Mouse (Mus musculus) forebrain, embryonic 14.5 days (tissue): ENCODE measurements around the gene Rhbdf1. TPM values are rescaled to one million over a fixed set of nuclear protein-coding genes. Genes with fewer than 3 reads are reported as not detected.

Source experiments
- ATAC-seq: fragments of 200-750 bp; cut with Nextera tagmentation; 2 replicates; pipeline ENCODE4 v1.8.0; 2017; ENCODE audit warnings: mild to moderate bottlenecking, moderate library complexity
- DNase-seq: peaks from one replicate; pipeline ENCODE4 v3.0.0-alpha.2; 2015; ENCODE audit warnings: low spot score
- H3K27ac ChIP-seq: fragments of 300-500 bp; sonication (generic); 2 replicates; pipeline ENCODE4 v1.5.1; 2014; ENCODE audit warnings: low read depth, mild to moderate bottlenecking, control low read depth, low read length, moderate library complexity
- H3K27me3 ChIP-seq: fragments of 300-500 bp; sonication (generic); replicated peaks from 2 replicates; pipeline ENCODE4 v1.6.1; 2014; ENCODE audit warnings: low read length, control low read depth, mixed read lengths; ENCODE audit not compliant: control insufficient read depth, insufficient read depth
- H3K36me3 ChIP-seq: fragments of 300-500 bp; sonication (generic); 2 replicates; pipeline ENCODE4 v1.6.1; 2014; ENCODE audit warnings: low read length, control low read depth; ENCODE audit not compliant: control insufficient read depth, insufficient read depth
- H3K4me1 ChIP-seq: fragments of 300-500 bp; sonication (generic); 2 replicates; pipeline ENCODE4 v1.6.1; 2014; ENCODE audit warnings: antibody characterized with exemption, low read length, control low read depth; ENCODE audit not compliant: control insufficient read depth, insufficient read depth
- H3K4me2 ChIP-seq: fragments of 300-500 bp; sonication (generic); 2 replicates; pipeline ENCODE4 v1.6.1; 2014; ENCODE audit warnings: mild to moderate bottlenecking, control low read depth, low read length
- H3K4me3 ChIP-seq: fragments of 300-500 bp; sonication (generic); 2 replicates; pipeline ENCODE4 v1.5.1; 2014; ENCODE audit warnings: low read depth, low read length, control low read depth
- H3K9ac ChIP-seq: fragments of 300-500 bp; sonication (generic); 2 replicates; pipeline ENCODE4 v1.6.1; 2014; ENCODE audit warnings: mild to moderate bottlenecking, low read length, control low read depth, moderate library complexity
- H3K9me3 ChIP-seq: fragments of 300-500 bp; sonication (generic); replicated peaks from 2 replicates; pipeline ENCODE4 v1.6.1; 2016; ENCODE audit warnings: low read length, control low read depth, mixed read lengths; ENCODE audit not compliant: control insufficient read depth
- WGBS: fragments of 180-500 bp; shearing (Covaris S2); extraction: QIAGEN DNeasy Blood & Tissue Kit; methylation state at CpG from one replicate; pipeline ENCODE4 v1.1.7; 2014; 5-methylcytosine and 5-hydroxymethylcytosine counted together
- polyA plus RNA-seq: library from polyadenylated mRNA; unstranded; fragments of >200 nt; fragmentation: Nextera tagmentation; extraction: Ambion mirVana; gene quantifications from 2 replicates; pipeline ENCODE4 v1.2.1, GENCODE M21; 2014

The Rhbdf1 gene
- polyA plus RNA-seq, 1 experiment from 2014 or later, result 9.9 TPM

- ATAC-seq (no peak), DNase-seq (no peak)
- H3K9ac ChIP-seq, result no peak within 1 kb of the TSS
- H3K36me3 ChIP-seq, result no peaks in the 10 kb centered on the region
- no peak within 1 kb of the TSS for H3K4me3 ChIP-seq
- no peaks in the 10 kb centered on the region for H3K9me3 ChIP-seq
- no peak within 1 kb of the TSS for H3K27ac ChIP-seq
- no peak within 1 kb of the TSS for H3K4me2 ChIP-seq
- no peaks in the 10 kb centered on the region for H3K27me3 ChIP-seq
- peaks cover 5% of the 10 kb centered on the region; the same call in 1 of the 2 replicates for H3K4me1 ChIP-seq
- WGBS, result 81% methylated on average over 10 of the region's 10 CpGs
These were observed 22.0 kb downstream of the Rhbdf1 start, which contains the start of gene Il9r for GRCm38 (mm10) chr11:32200075-32200601. Il9r (minus strand) TSS chr11:32200279.

- H3K27me3 ChIP-seq, result no peaks in the 10 kb centered on the region
- no peaks in the 10 kb centered on the region for H3K36me3 ChIP-seq
- no peak overlapping the region for H3K4me3 ChIP-seq
- WGBS, result 35% methylated on average over 6 of the region's 6 CpGs
- H3K9ac ChIP-seq, result no peak overlapping the region
- H3K4me1 ChIP-seq, result no peaks in the 10 kb centered on the region
- H3K4me2 ChIP-seq, result no peak overlapping the region
- DNase-seq, result no peak
- no peaks in the 10 kb centered on the region for H3K9me3 ChIP-seq
- H3K27ac ChIP-seq, result no peak overlapping the region
- ATAC-seq, result no peak
These were observed 22.9 kb downstream of the Rhbdf1 start for GRCm38 (mm10) chr11:32199230-32199629.

- Histone ChIP-seq H3K27ac (no peak overlapping the region), H3K9ac (no peak overlapping the region), H3K4me2 (no peak overlapping the region), H3K27me3 (no peaks in the 10 kb centered on the region), H3K36me3 (no peaks in the 10 kb centered on the region), H3K4me1 (no peaks in the 10 kb centered on the region), H3K4me3 (no peak overlapping the region), H3K9me3 (no peaks in the 10 kb centered on the region)
- no peak for DNase-seq
- no peak for ATAC-seq
- 74% methylated on average over 14 of the region's 14 CpGs for WGBS
These were observed 23.7 kb downstream of the Rhbdf1 start for GRCm38 (mm10) chr11:32198256-32198955.

- no peak for DNase-seq
- H3K4me1 ChIP-seq, result no peaks in the 10 kb centered on the region
- WGBS, result 83% methylated on average over 3 of the region's 3 CpGs
- no peak overlapping the region for H3K27ac ChIP-seq
- no peak overlapping the region for H3K4me2 ChIP-seq
- no peak overlapping the region for H3K4me3 ChIP-seq
- no peak for ATAC-seq
- H3K9ac ChIP-seq, result no peak overlapping the region
- H3K9me3 ChIP-seq, result no peaks in the 10 kb centered on the region
- H3K36me3 ChIP-seq, result no peaks in the 10 kb centered on the region
- no peaks in the 10 kb centered on the region for H3K27me3 ChIP-seq
These were observed 24.3 kb downstream of the Rhbdf1 start for GRCm38 (mm10) chr11:32197766-32198165.

DNA sequence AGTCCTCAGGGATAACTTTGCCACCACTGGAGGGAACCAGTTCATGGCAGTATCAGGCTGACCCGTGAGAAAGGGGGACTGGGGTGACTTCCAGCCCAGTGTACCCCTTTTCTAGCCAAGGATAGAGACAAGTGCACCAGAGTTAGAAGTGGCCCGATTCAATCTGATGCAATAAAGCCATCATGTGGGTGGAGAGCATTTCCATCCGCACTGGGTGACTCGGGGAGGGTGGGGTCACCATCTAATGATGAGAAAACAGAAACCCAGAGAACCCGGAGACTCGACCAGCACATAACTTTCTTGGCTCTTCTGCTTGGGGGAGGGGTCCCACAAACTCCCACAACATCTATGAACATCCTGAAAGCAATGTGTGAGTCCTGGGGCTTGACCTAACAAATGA, 25.4 kb downstream of the Rhbdf1 start:
- 79% methylated on average over 6 of the region's 6 CpGs for WGBS
- DNase-seq (no peak), ATAC-seq (no peak)
- Histone ChIP-seq H3K27ac (no peak overlapping the region), H3K9ac (no peak overlapping the region), H3K36me3 (no peaks in the 10 kb centered on the region), H3K9me3 (no peaks in the 10 kb centered on the region), H3K27me3 (no peaks in the 10 kb centered on the region), H3K4me2 (no peak overlapping the region), H3K4me3 (no peak overlapping the region), H3K4me1 (no peaks in the 10 kb centered on the region)

DNA sequence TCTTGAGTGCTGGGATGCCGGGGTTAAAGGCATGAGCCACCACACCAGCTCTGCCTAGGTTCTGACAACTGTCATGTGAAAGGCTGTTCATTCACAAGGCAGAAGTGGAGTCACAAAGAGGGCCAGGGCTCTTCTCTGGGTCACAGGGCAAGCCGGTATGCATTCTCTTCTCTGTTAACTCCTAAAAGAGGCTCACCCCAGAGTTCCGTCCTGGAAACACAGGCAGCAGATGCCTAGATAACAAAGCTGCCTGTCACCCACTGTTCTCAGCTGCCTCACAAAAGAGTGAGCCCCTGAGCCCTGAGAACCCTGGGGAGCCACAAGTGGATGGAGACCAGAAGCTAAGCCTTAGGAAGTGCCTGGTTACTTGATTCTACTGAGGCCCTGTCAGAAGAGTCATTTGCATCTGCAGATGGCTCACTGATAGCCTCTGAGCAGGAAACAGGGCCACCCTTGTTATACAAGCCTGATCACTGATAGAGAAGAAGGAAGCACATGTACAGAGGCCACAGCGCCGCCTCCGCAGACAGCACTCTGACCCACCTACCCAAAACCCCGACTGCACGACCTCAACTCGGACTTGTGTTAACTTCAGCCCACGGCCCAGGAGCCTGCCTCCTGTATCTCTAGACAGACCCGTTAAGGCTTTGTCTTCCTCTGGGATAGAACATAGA, 26.1 kb downstream of the Rhbdf1 start:
- ATAC-seq (no peak), DNase-seq (no peak)
- Histone ChIP-seq H3K4me1 (no peaks in the 10 kb centered on the region), H3K27me3 (no peaks in the 10 kb centered on the region), H3K36me3 (no peaks in the 10 kb centered on the region), H3K4me3 (no peak overlapping the region), H3K27ac (no peak overlapping the region), H3K9ac (no peak overlapping the region; the same call in 1 of the 2 replicates), H3K4me2 (no peak overlapping the region), H3K9me3 (no peaks in the 10 kb centered on the region)
- WGBS, result 31% methylated on average over 11 of the region's 11 CpGs

DNA sequence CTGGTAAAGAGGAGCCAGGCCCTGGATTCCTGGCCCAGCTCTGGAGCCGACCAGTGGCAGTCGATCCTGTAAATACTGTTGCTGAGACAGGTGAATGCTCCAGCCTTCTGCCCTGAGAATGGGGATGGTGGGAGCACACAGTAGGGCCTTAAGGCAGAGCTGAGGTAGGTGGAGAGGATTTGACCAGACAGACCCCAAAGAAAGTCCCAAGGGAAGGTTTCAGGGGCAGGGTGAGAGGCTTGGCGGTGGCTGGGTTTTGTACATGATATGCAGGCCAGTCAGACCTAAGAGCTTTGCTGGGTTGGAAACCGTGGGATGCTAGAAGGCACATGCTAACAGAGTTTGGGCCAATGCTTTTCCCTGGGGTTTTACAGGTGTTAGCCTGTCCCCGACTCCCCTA, 27.5 kb downstream of the Rhbdf1 start:
- Histone ChIP-seq H3K4me3 (no peak overlapping the region), H3K9ac (no peak overlapping the region), H3K4me2 (no peak overlapping the region), H3K27me3 (no peaks in the 10 kb centered on the region), H3K27ac (no peak overlapping the region), H3K9me3 (no peaks in the 10 kb centered on the region), H3K4me1 (no peaks in the 10 kb centered on the region), H3K36me3 (no peaks in the 10 kb centered on the region)
- ATAC-seq, result no peak
- no peak for DNase-seq
- 83% methylated on average over 5 of the region's 5 CpGs for WGBS

GRCm38 (mm10) chr11:32194086-32194485, 28.0 kb downstream of the Rhbdf1 start:
- Histone ChIP-seq H3K9ac (no peak overlapping the region), H3K36me3 (no peaks in the 10 kb centered on the region), H3K4me2 (no peak overlapping the region), H3K9me3 (no peaks in the 10 kb centered on the region), H3K27me3 (no peaks in the 10 kb centered on the region), H3K27ac (no peak overlapping the region), H3K4me1 (no peaks in the 10 kb centered on the region), H3K4me3 (no peak overlapping the region)
- ATAC-seq (no peak), DNase-seq (no peak)
- WGBS, result 87% methylated on average over 10 of the region's 10 CpGs

DNA sequence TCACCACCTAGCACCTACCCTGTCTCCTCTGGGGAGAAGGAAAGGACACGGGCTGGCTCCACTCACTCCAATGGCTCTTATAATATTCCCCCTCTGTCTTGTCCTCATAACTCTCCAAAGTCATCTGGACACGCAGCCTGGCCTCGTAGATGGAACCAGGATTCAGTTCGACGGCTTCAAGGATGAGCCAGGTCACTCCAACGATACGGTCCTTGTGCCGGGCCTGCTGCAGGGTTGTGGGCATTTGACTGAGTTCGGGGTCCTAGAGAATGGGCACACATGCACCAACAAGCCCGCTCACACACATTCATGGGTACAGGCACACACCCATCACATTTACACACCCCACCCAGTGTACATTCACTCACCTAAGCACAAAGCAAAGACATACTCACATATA, 28.9 kb downstream of the Rhbdf1 start:
- DNase-seq (no peak), ATAC-seq (no peak)
- Histone ChIP-seq H3K27me3 (no peaks in the 10 kb centered on the region), H3K4me1 (no peaks in the 10 kb centered on the region), H3K4me3 (no peak overlapping the region), H3K27ac (no peak overlapping the region), H3K36me3 (no peaks in the 10 kb centered on the region), H3K9ac (no peak overlapping the region), H3K4me2 (no peak overlapping the region), H3K9me3 (no peaks in the 10 kb centered on the region)
- WGBS, result 95% methylated on average over 10 of the region's 10 CpGs
